Mouse (Mus musculus) left cerebral cortex, adult 6 months (tissue): Measurements from ENCODE around the gene Arhgap21. TPM values are rescaled to one million over a fixed set of nuclear protein-coding genes. Genes with fewer than 3 reads are reported as not detected.

Experiments
- long read RNA-seq, 2 experiments: library from polyadenylated mRNA; unstranded; transcript quantifications; one replicate each; pipeline ENCODE4 v2.0.0; 2019 to 2020
- polyA plus RNA-seq: library from polyadenylated mRNA; unstranded; fragments of <200 nt; fragmentation: Nextera tagmentation; gene quantifications from 2 replicates; pipeline ENCODE4 v1.2.3, GENCODE M21; 2021

The Arhgap21 gene
- polyA plus RNA-seq, result 11.1 and 11.9 TPM in 2 replicates
- long read RNA-seq, experiment 1, transcript Arhgap21-209 (3 exons, 712 nt), result major isoform, 7 of 56 reads
- long read RNA-seq, experiment 1, partial matches to known transcripts, result 19 of 56 reads
- long read RNA-seq, experiment 1, other reads (novel, unspliced or antisense), result 30 of 56 reads
- long read RNA-seq, experiment 2, partial matches to known transcripts, result 2 of 19 reads
- long read RNA-seq, experiment 2, other reads (novel, unspliced or antisense), result 16 of 19 reads

DNA sequence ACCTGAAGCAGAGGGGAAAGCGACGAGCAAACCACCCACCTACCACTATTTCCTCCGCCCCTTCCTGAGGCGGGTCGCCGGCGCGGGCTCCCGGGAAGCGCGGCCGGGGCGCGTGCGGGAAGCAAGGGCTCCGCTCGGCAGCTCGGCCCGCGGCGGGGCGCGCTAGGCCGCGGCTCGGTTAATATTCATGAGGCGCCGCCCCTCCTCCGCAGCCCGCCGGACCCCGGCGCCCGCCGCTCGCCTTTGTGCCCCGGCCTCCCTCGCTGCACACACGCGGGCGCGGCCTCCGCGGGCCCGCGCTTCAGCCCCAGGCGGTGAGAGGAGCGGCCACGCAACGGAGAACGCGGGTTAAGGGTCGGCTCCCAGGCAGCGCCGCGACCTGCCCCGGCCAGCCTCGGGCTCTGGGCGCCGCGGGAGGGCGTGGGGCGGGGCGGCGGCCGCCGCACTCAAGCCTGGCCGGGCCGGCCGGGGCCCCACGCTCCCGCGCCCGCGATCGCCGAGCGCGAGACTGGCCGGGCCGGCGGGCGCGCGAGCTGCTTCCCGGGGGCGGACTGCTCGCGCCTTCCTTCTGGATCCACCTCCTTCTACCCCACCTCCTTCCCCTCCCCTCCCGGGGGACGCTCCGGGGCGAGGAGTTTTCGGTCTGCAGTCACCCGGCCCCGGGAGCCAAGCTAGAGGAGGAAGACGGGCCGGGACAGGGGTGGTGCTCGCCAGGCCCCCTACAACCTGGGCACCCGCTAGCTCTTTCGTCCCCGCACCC lies at the start of gene Arhgap21:
Gene Arhgap21 (minus strand): TSS at position 441 of the 760 bp plus-strand sequence.

Other genes with a start within 250 kb of the Arhgap21 start
- 3.1 and 3.6 TPM in 2 replicates for gene Enkur, start 236.5 kb upstream of the Arhgap21 start, polyA plus RNA-seq
- gene Thnsl1, start 236.8 kb upstream of the Arhgap21 start, polyA plus RNA-seq, result 18.5 and 22.1 TPM in 2 replicates